Mouse (Mus musculus) kidney, adult 2 months (tissue): ENCODE measurements around the gene Plcd1.

ENCODE experiments used
- CTCF ChIP-seq: fragments of 200-500 bp; conservative IDR thresholded peaks from 2 replicates; pipeline ENCODE4 v1.5.1; 2011; ENCODE audit warnings: low read depth, mild to moderate bottlenecking, control low read depth, low read length, moderate library complexity, mixed read lengths; ENCODE audit not compliant: insufficient read depth, insufficient read length
- POLR2A ChIP-seq: fragments of 200-500 bp; IDR thresholded peaks from one replicate; pipeline ENCODE4 v1.6.1; 2011; ENCODE audit warnings: low read depth, low read length, control low read depth

DNA sequence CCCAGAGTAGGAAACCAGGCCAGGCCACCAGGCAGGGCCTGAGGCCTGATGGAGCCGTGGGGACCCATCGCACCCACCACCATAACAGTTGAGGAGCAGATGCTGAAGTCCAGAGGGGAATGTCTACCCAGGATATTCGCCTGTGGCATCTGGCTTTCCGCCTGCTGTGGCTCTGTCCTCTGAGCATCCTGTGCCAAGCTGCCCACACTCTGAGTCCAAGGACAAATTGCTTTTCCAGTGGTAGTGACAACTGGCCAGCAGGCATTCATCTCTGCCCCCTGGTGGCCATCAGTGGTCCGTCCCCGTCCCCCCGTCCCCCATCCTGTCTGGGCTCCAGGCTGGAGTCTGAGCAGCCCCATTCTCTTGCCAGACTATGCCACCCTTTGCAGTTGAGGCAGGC lies 63.7 kb downstream of the Plcd1 start:
- TF ChIP-seq CTCF = peak; percentile 79
- TF ChIP-seq POLR2A = no peak
